Mouse (Mus musculus) left cerebral cortex, adult 2 months (tissue): ENCODE measurements at regions not wholly inside any gene's neighbourhood (a gene's known extent, or its start where the extent isn't known, plus 50 kb on each side); places are given as distances from the start of the nearest gene placed in this dataset.

Source experiments
- DNase-seq, 2 experiments: peaks; one replicate each; pipeline ENCODE4 v3.0.0; 2021 to 2022; ENCODE audit warnings: low spot score in 2 of 2, mixed read lengths in 1 of 2; ENCODE audit errors: extremely low spot score in 1 of 2
- H3K27ac ChIP-seq: fragments of 200-600 bp; 2 replicates; pipeline ENCODE4 v1.8.1; 2022
- H3K4me3 ChIP-seq: fragments of 200-600 bp; 2 replicates; pipeline ENCODE4 v1.8.1; 2022
- CTCF ChIP-seq: fragments of 200-600 bp; IDR thresholded peaks from 2 replicates; pipeline ENCODE4 v1.8.1; 2022; ENCODE audit warnings: antibody characterized with exemption, mild to moderate bottlenecking, moderate library complexity
- intact Hi-C: fragments of 180-260 bp; cut with DNase I; formaldehyde crosslinking; loops from one replicate; pipeline ENCODE4 v1.15.1; 2025

DNA sequence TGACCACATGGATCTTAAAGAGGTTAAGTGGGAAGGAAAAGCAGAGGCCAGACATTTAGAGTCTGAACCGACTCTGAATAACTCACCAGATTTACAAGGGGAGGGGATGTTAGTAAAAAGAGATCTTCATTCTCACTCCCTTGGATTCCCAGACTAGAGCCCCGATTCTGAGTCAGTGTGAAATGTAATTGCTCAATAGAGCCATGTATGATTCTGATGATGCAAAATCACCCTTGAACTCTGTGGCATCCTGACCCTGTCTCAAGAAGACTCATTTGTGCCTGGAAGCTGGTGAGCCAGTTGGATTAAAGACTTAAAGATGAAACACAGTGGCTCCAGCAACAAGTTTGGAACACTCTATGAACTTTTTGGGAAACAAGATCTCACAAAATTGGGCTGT lies 210.2 kb upstream of the 1810046K07Rik start:
- intact Hi-C loops, result no loop called here
- no peak for TF ChIP-seq CTCF
- no peak for DNase-seq

DNA sequence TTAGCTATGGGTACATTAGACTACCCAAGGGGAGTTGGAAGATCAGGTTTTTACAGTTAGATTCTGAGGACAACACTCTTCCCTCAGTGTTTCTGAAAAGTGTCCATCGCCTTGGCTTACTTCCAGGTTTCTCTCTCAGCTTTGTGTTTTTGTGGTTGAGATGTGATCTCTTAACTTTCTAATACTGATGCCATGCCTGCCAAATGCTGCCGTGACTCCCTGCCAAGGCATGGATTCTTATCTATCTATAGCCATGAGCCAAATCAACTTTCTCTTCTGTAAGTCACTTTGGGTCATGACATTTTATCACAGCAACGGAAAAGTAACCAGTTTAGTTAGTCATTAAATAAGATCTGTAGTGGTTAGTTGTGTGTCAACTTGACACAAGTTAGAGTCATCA lies 213.2 kb upstream of the 1810046K07Rik start:
- H3K27ac ChIP-seq, result no peak overlapping the region
- H3K4me3 ChIP-seq, result no peak overlapping the region
- no peak for DNase-seq
- no peak for TF ChIP-seq CTCF
- intact Hi-C loops, result no loop called here

More for the DNA sequence above, 210.2 kb upstream of the 1810046K07Rik start:
- Histone ChIP-seq H3K27ac (no peak overlapping the region), H3K4me3 (no peak overlapping the region)

DNA sequence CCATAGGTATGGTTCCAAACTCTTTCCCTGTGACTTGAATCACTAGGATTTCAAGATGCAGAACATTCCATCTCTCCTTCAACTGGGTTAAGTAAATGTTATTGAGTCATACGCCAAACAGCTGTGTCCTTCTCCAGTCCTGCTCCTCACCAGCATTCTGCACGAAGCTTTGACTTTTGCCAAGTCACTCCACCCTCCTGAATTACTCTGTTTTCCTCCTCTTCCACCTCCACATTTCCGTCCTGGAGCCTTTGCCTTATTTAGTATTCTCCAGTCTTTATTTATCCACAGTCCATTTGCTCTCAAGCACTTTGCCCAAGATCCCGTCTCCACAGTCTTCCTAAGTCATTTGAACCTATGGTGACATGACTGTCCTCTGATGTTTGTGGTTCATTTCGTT lies 193.1 kb upstream of the Arhgap20 start:
- no peak for DNase-seq
- Histone ChIP-seq H3K27ac (no peak overlapping the region), H3K4me3 (no peak overlapping the region)
- intact Hi-C loops, result no loop called here
- no peak for TF ChIP-seq CTCF

DNA sequence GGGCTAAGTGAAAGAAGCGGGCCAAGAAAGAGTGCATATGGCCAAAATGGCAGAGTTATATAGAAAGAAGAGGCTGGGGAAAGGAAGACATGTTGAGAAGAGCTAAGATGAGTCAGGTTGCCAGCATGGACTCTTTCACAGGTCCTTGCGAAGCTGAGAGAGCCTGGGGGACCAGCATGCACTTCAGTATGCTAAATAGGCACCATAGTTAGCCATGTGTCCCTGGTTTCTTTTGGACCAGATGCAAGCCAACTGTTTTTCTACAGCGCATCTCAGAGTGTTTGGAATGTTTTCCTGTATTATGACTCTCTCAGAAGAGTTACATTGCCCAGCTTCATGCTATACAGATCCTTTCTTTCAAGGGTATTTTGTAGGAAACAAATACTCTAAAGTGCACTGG lies 183.5 kb upstream of the Arhgap20 start:
- intact Hi-C loops, result no loop called here
- DNase-seq, result no peak
- no peak overlapping the region for H3K27ac ChIP-seq
- TF ChIP-seq CTCF, result no peak
- H3K4me3 ChIP-seq, result no peak overlapping the region

DNA sequence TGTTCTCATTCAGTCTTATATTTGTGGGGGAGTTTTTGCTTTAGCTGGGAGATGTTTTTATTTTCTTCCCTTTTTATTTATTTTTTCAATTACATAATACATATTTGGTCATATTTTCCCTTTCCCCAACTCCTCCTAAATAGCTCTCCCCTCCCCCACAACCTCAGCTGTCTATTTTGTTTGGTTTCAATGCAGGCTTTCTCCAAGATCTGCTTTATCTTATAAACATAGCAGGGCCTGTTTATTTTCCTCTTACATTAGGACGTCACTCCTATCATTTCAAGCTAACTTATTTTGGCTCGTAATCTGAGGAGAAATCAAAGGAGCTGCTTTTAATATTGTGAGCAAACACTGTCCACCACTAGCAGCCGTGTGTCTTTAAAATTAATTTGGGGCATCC lies 171.4 kb upstream of the Arhgap20 start:
- TF ChIP-seq CTCF, result no peak
- Histone ChIP-seq H3K27ac (no peak overlapping the region), H3K4me3 (no peak overlapping the region)
- intact Hi-C loops, result no loop called here
- no peak for DNase-seq

DNA sequence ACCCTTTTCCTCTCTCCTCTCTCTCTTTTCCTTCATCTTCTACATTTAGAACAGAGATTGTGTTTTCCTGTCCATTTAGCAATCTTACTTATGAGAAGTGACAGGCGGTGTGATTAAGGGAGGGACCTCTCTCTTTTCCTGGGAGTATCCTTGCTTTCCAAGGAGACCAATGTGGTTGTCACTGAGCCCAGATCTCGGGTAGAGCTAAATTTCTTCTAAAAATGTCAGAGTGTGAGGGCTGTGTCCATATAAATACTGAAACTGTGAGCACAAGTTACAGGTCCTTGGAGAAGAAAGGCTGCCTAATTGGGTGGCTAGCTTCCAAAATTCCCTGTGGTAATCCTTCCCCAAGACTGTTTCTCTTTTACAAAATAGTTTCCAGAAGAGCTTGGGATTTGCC lies 166.4 kb upstream of the Arhgap20 start:
- DNase-seq, result no peak
- intact Hi-C loops, result no loop called here
- TF ChIP-seq CTCF, result no peak
- Histone ChIP-seq H3K4me3 (no peak overlapping the region), H3K27ac (no peak overlapping the region)

DNA sequence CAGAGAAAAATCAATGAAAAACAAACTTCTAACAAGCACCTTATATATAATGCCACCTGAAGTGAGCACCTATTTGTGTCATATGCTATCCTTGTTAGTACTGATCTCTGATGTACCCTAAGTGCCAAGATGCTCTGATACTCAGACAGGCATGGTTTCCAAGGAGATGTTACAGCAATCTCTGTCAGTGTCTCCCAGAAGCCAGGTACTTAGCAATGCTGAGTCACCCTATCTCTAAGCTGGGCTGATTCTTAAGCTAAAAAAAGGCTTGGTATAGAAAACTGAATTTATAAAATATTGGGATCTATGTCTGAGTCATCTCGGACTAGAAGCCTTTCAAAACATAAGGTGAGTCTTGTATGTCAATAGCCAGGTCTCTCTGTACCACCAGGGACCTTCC lies 157.0 kb upstream of the Arhgap20 start:
- intact Hi-C loops, result no loop called here
- Histone ChIP-seq H3K27ac (peak overlapping the region; percentile 79), H3K4me3 (no peak overlapping the region)
- DNase-seq, result no peak
- TF ChIP-seq CTCF, result no peak

DNA sequence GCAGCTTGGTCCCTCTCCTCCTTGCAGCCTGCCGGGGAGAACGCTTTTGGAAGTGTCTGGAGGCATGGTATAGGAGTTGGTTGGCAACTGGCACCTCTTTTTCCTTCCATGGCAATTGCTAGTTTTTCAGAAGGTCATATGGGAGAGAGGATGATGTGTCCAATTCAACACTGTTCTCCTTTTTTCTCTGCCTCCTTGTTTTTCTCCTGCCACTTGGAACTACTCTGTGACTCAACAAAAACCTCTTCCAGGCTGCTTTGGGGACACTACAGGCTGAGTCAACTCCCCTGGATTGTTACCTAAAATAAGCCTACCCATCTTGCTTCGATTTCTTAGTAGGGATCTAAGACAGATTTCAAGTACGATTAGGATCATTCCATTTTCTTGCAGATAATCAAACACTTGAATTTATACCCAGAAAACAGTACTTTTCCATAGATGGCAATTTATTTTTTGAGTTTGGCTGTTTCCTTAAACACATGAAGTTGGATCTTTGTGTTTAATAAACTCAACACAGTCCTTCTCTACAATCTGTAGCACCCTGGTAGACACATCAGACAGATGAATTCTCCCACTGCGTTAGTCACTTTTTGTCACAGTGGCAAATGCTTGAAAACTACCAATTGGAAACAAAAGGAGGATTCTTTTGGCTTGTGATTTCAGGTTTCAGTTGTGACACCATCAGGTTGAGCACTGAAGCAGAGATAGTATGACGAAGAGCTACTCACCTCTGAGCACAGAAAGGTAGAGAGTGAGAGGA lies 156.3 kb upstream of the Arhgap20 start:
- DNase-seq, result peak in 1 of 2 experiments; percentile 16
- intact Hi-C loops, result no loop called here
- Histone ChIP-seq H3K4me3 (no peak overlapping the region), H3K27ac (peak overlapping the region; percentile 79)
- TF ChIP-seq CTCF, result no peak

DNA sequence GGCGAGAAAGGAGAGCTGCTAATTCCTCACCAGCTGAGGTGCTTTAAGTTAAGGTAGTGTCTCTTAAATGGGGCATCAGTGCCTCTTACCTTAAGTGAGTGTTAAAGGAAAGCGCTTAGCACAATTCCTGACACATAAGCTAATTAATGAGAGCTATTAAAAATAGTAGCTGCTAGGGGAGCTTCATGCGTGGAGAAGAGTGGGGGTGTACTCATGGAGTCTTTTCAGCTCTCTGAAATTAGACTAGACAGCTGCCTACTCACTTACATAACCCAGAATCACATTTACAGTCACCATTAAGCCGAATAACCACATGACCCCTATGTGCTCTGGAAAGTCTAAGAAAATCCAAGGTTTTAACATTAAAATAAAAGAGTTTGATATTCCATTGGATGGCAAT lies 139.0 kb upstream of the Arhgap20 start:
- intact Hi-C loops, result no loop called here
- Histone ChIP-seq H3K27ac (no peak overlapping the region), H3K4me3 (no peak overlapping the region)
- DNase-seq, result peak in 1 of 2 experiments; percentile 11
- no peak for TF ChIP-seq CTCF

DNA sequence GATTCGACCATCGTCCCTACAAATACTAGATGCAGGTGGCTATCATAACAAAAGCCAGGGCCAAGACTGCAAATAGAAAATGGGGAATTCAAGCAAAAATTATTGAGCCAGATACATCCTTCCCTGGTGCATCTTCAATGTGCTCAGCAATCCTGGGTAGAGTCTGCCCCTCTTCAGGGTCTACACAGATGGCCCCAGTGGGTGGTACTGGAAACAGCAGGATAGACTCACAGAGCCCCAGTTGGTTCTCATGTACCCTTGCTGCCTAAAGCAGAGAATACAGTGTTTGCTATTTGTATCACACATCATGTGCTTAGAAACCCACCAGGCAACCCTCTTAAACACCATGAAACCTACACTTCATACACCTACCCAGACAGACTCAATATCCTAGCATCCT lies 129.0 kb upstream of the Arhgap20 start:
- no peak for DNase-seq
- intact Hi-C loops, result no loop called here

DNA sequence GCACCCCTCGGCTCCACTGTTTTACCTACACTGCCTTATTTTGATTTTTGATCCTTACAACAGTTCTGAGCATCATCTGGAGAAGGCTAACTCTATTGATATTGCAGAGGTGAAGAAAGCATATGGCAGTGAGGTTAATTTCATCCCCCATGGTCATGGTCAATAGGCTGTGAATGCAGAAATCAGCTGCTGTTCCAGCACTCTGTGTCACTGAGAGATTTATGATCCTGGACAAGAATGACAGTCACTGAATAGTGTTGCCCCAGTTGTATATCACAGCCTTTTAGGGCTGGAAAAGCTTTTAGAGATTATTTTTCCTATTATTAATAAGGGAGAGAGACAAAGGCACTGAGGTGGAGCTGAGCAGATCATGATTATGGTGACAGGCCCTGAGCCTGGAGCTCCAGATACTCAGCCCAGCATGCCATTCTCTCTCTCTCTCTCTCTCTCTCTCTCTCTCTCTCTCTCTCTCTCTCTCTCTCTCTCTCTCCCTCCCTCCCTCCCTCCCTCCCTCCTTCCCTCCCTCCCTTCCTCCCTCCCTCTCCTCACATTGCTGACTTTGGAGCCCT lies 128.5 kb upstream of the Arhgap20 start:
- intact Hi-C loops, result no loop called here
- H3K27ac ChIP-seq, result no peak overlapping the region
- no peak for DNase-seq
- H3K4me3 ChIP-seq, result no peak overlapping the region
- TF ChIP-seq CTCF, result no peak

More for the DNA sequence above, 129.0 kb upstream of the Arhgap20 start:
- TF ChIP-seq CTCF, result no peak
- Histone ChIP-seq H3K4me3 (no peak overlapping the region), H3K27ac (no peak overlapping the region)

DNA sequence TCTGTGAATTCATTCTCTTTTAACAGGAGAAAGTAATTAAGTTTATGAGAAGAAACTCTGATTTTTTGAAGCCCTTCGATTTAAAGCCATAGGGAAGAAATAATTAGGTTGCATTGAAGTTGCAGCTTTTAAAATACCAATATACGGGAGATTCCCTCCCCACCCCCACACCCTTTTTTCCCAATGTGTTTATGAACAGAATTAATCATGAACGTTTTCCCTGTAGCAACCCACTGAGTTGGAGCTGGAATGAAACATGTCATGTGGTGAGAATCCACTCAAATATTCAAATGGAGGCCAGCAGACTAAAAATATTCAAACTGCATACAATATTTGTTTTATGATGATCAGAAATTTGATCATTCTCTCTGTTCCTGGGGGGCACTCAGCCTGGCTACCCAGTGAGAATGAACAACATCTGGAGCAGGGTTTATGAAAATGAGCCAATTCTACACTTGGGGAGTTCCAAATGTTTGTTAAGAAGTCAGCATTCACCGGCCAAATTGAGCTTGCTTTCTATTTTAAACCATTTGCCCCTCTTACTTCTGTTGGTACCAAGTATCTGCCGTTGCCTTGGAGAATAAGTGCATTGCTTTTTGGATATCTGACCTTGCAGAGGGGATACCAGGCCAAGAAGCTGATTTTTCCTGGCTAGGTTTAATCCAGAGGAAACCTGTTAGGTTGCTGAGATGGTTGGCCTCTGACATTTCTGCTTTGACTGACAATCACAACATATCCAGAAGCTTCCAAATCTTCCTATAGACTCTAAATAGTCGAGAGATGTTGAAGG lies 127.8 kb upstream of the Arhgap20 start:
- Histone ChIP-seq H3K4me3 (no peak overlapping the region), H3K27ac (no peak overlapping the region)
- no peak for TF ChIP-seq CTCF
- intact Hi-C loops, result no loop called here
- DNase-seq, result no peak
